Mouse (Mus musculus) kidney, embryonic 14.5 days (tissue): ENCODE data around the gene Fgf8. TPM values are rescaled to one million over a fixed set of nuclear protein-coding genes. Genes with fewer than 3 reads are reported as not detected.

ENCODE experiments used
- ATAC-seq: fragments of 200-750 bp; cut with Nextera tagmentation; 2 replicates; pipeline ENCODE4 v1.8.0; 2017; ENCODE audit warnings: moderate number of reproducible peaks, mild to moderate bottlenecking, moderate TSS enrichment, moderate library complexity; ENCODE audit not compliant: low FRiP score, low TSS enrichment
- H3K27ac ChIP-seq: fragments of 300-500 bp; sonication (generic); 2 replicates; pipeline ENCODE4 v1.5.1; 2014; ENCODE audit warnings: low read depth, mild to moderate bottlenecking, low read length, moderate library complexity, mixed read lengths
- H3K27me3 ChIP-seq: fragments of 300-500 bp; sonication (generic); 2 replicates; pipeline ENCODE4 v1.6.1; 2014; ENCODE audit warnings: mild to moderate bottlenecking, low read length; ENCODE audit not compliant: control insufficient read depth, insufficient read depth
- H3K36me3 ChIP-seq: fragments of 300-500 bp; sonication (generic); 2 replicates; pipeline ENCODE4 v1.6.1; 2014; ENCODE audit warnings: low read length, mixed read lengths; ENCODE audit not compliant: control insufficient read depth, insufficient read depth
- H3K4me1 ChIP-seq: fragments of 300-500 bp; sonication (generic); 2 replicates; pipeline ENCODE4 v1.6.1; 2014; ENCODE audit warnings: low read length, mixed read lengths; ENCODE audit not compliant: control insufficient read depth, insufficient read depth
- H3K4me2 ChIP-seq: fragments of 300-500 bp; sonication (generic); replicated peaks from 2 replicates; pipeline ENCODE4 v1.6.1; 2014; ENCODE audit warnings: low read depth, mild to moderate bottlenecking, low read length
- H3K4me3 ChIP-seq: fragments of 300-500 bp; sonication (generic); 2 replicates; pipeline ENCODE4 v1.5.1; 2014; ENCODE audit warnings: mild to moderate bottlenecking, low read length
- H3K9ac ChIP-seq: fragments of 300-500 bp; sonication (generic); 2 replicates; pipeline ENCODE4 v1.6.1; 2014; ENCODE audit warnings: low read depth, mild to moderate bottlenecking, low read length, moderate library complexity
- H3K9me3 ChIP-seq: fragments of 300-500 bp; sonication (generic); 2 replicates; pipeline ENCODE4 v1.6.1; 2016; ENCODE audit warnings: low read length; ENCODE audit not compliant: control insufficient read depth
- WGBS: fragments of 180-500 bp; shearing (Covaris S2); extraction: QIAGEN DNeasy Blood & Tissue Kit; methylation state at CpG from one replicate; pipeline ENCODE4 v1.1.7; 2014; 5-methylcytosine and 5-hydroxymethylcytosine counted together
- polyA plus RNA-seq: library from polyadenylated mRNA; unstranded; fragments of >200 nt; fragmentation: Nextera tagmentation; extraction: Ambion mirVana; gene quantifications from 2 replicates; pipeline ENCODE4 v1.2.1, GENCODE M21; 2014

Fgf8 gene
- polyA plus RNA-seq, 1 experiment from 2014 or later, result 25.1 TPM

GRCm38 (mm10) chr19:45691001-45691535, 51.6 kb downstream of the Fgf8 start:
- Histone ChIP-seq H3K4me2 (no peak overlapping the region), H3K9me3 (no peaks in the 10 kb centered on the region), H3K27me3 (peaks cover 2% of the 10 kb centered on the region; the same call in 1 of the 2 replicates), H3K9ac (no peak overlapping the region), H3K4me1 (0 out of 2 replicates have a peak, but pooled peaks cover 4% of the 10 kb centered on the region), H3K4me3 (no peak overlapping the region), H3K27ac (no peak overlapping the region), H3K36me3 (no peaks in the 10 kb centered on the region)
- no peak for ATAC-seq
- WGBS, result 37% methylated on average over 8 of the region's 8 CpGs

- Histone ChIP-seq H3K4me2 (no peak overlapping the region), H3K27ac (no peak overlapping the region), H3K36me3 (no peaks in the 10 kb centered on the region), H3K27me3 (no peaks in the 10 kb centered on the region), H3K9me3 (no peaks in the 10 kb centered on the region), H3K4me1 (no peaks in the 10 kb centered on the region), H3K9ac (no peak overlapping the region), H3K4me3 (no peak overlapping the region)
- ATAC-seq, result no peak
- 63% methylated on average over 4 of the region's 4 CpGs for WGBS
Measured at GRCm38 (mm10) chr19:45687001-45687400, 55.7 kb downstream of the Fgf8 start.

Other genes with a start within 250 kb of the Fgf8 start
- gene Poll, start 182.4 kb downstream of the Fgf8 start, polyA plus RNA-seq, result 13.9 and 20.6 TPM in 2 replicates
- 51.4 and 61.6 TPM in 2 replicates for gene Gm17018, start 182.3 kb downstream of the Fgf8 start, polyA plus RNA-seq
- gene Fbxw4, start 82.6 kb downstream of the Fgf8 start, polyA plus RNA-seq, result 7.2 and 8.3 TPM in 2 replicates
- gene Npm3, start 6.7 kb upstream of the Fgf8 start, polyA plus RNA-seq, result 21.4 and 111 TPM in 2 replicates
- gene Mgea5, start 40.9 kb upstream of the Fgf8 start, polyA plus RNA-seq, result 46.3 and 67.8 TPM in 2 replicates
- gene Kcnip2, start 73.1 kb upstream of the Fgf8 start, polyA plus RNA-seq, result 1.4 and 2.0 TPM in 2 replicates